Mouse (Mus musculus) heart, embryonic 16.5 days (tissue): Measurements from ENCODE around the gene Tmprss9. TPM values are rescaled to one million over a fixed set of nuclear protein-coding genes. Genes with fewer than 3 reads are reported as not detected.

Experiments
- ATAC-seq: fragments of 200-750 bp; cut with Nextera tagmentation; replicated peaks from 2 replicates; pipeline ENCODE4 v1.8.0; 2017; ENCODE audit warnings: moderate number of reproducible peaks; ENCODE audit not compliant: insufficient read depth, low FRiP score; ENCODE audit errors: extremely low read depth
- H3K27ac ChIP-seq: fragments of 300-500 bp; sonication (generic); 2 replicates; pipeline ENCODE4 v1.5.1; 2014; ENCODE audit warnings: mild to moderate bottlenecking, low read length, control low read depth, moderate library complexity
- H3K27me3 ChIP-seq: fragments of 300-500 bp; sonication (generic); 2 replicates; pipeline ENCODE4 v1.6.1; 2014; ENCODE audit warnings: low read length, mixed read lengths; ENCODE audit not compliant: control insufficient read depth, insufficient read depth
- H3K36me3 ChIP-seq: fragments of 300-500 bp; sonication (generic); 2 replicates; pipeline ENCODE4 v1.6.1; 2014; ENCODE audit not compliant: control insufficient read depth, insufficient read depth
- H3K4me1 ChIP-seq: fragments of 300-500 bp; sonication (generic); 2 replicates; pipeline ENCODE4 v1.6.1; 2014; ENCODE audit warnings: low read length, mixed read lengths; ENCODE audit not compliant: control insufficient read depth, insufficient read depth
- H3K4me2 ChIP-seq: fragments of 300-500 bp; sonication (generic); 2 replicates; pipeline ENCODE4 v1.6.1; 2014; ENCODE audit warnings: low read depth, mild to moderate bottlenecking, control low read depth, low read length
- H3K4me3 ChIP-seq: fragments of 300-500 bp; sonication (generic); 2 replicates; pipeline ENCODE4 v1.5.1; 2014; ENCODE audit warnings: mild to moderate bottlenecking, control low read depth, low read length
- H3K9ac ChIP-seq: fragments of 300-500 bp; sonication (generic); 2 replicates; pipeline ENCODE4 v1.6.1; 2014; ENCODE audit warnings: low read length, control low read depth
- H3K9me3 ChIP-seq: fragments of 300-500 bp; sonication (generic); replicated peaks from 2 replicates; pipeline ENCODE4 v1.6.1; 2016; ENCODE audit warnings: low read length; ENCODE audit not compliant: control insufficient read depth
- WGBS: fragments of 180-500 bp; shearing (Covaris S2); extraction: QIAGEN DNeasy Blood & Tissue Kit; methylation state at CpG from one replicate; pipeline ENCODE4 v1.1.7; 2014; 5-methylcytosine and 5-hydroxymethylcytosine counted together
- polyA plus RNA-seq: library from polyadenylated mRNA; unstranded; fragments of >200 nt; fragmentation: Nextera tagmentation; extraction: Ambion mirVana; gene quantifications from 2 replicates; pipeline ENCODE4 v1.2.1, GENCODE M21; 2015

The Tmprss9 gene
- polyA plus RNA-seq, 1 experiment from 2014 or later: not detected

- no peaks in the 10 kb centered on the region for H3K27me3 ChIP-seq
- WGBS: 92% methylated on average over 16 of the region's 16 CpGs
- no peaks in the 10 kb centered on the region for H3K4me1 ChIP-seq
- H3K9ac ChIP-seq: no peak overlapping the region
- no peak overlapping the region for H3K4me3 ChIP-seq
- H3K9me3 ChIP-seq: no peaks in the 10 kb centered on the region
- ATAC-seq: no peak
- H3K36me3 ChIP-seq: peaks cover 20% of the 10 kb centered on the region; the same call in 1 of the 2 replicates
- H3K27ac ChIP-seq: no peak overlapping the region
- no peak overlapping the region for H3K4me2 ChIP-seq
Observed at GRCm38 (mm10) chr10:80864446-80864845, 7.2 kb upstream of the Tmprss9 start.

- WGBS: 80% methylated on average over 3 of the region's 6 CpGs
- no peak for ATAC-seq
- H3K27ac ChIP-seq: no peak overlapping the region
- H3K4me3 ChIP-seq: no peak overlapping the region
- H3K27me3 ChIP-seq: no peaks in the 10 kb centered on the region
- no peaks in the 10 kb centered on the region for H3K9me3 ChIP-seq
- no peak overlapping the region for H3K9ac ChIP-seq
- H3K4me2 ChIP-seq: no peak overlapping the region
- peaks cover 3% of the 10 kb centered on the region; the same call in 1 of the 2 replicates for H3K36me3 ChIP-seq
- no peaks in the 10 kb centered on the region for H3K4me1 ChIP-seq
Observed at GRCm38 (mm10) chr10:80870993-80871392, 655 bp upstream of the Tmprss9 start.

GRCm38 (mm10) chr10:80874035-80874434 is 2.4 kb downstream of the Tmprss9 start:
- peaks cover 7% of the 10 kb centered on the region for H3K4me1 ChIP-seq
- no peak overlapping the region for H3K9ac ChIP-seq
- no peak overlapping the region for H3K4me2 ChIP-seq
- H3K27ac ChIP-seq: no peak overlapping the region
- no peaks in the 10 kb centered on the region for H3K36me3 ChIP-seq
- no peak for ATAC-seq
- WGBS: 77% methylated on average over 9 of the region's 9 CpGs
- H3K27me3 ChIP-seq: no peaks in the 10 kb centered on the region
- H3K4me3 ChIP-seq: no peak overlapping the region
- no peaks in the 10 kb centered on the region for H3K9me3 ChIP-seq

GRCm38 (mm10) chr10:80876028-80876427 is 4.4 kb downstream of the Tmprss9 start:
- no peak overlapping the region for H3K27ac ChIP-seq
- H3K4me1 ChIP-seq: peaks cover 7% of the 10 kb centered on the region
- H3K4me3 ChIP-seq: no peak overlapping the region
- H3K9me3 ChIP-seq: no peaks in the 10 kb centered on the region
- 26% methylated on average over 5 of the region's 5 CpGs for WGBS
- no peaks in the 10 kb centered on the region for H3K27me3 ChIP-seq
- ATAC-seq: no peak
- no peaks in the 10 kb centered on the region for H3K36me3 ChIP-seq
- no peak overlapping the region for H3K9ac ChIP-seq
- no peak overlapping the region for H3K4me2 ChIP-seq

- Histone ChIP-seq H3K4me1 (peaks cover 7% of the 10 kb centered on the region), H3K36me3 (no peaks in the 10 kb centered on the region), H3K9me3 (no peaks in the 10 kb centered on the region), H3K4me2 (no peak overlapping the region), H3K9ac (peak overlapping the region; percentile 37; the same call in 1 of the 2 replicates), H3K4me3 (no peak overlapping the region), H3K27me3 (no peaks in the 10 kb centered on the region), H3K27ac (no peak overlapping the region)
- ATAC-seq: no peak
- 31% methylated on average over 3 of the region's 3 CpGs for WGBS
Observed at GRCm38 (mm10) chr10:80876594-80876993, 4.9 kb downstream of the Tmprss9 start.

- no peak overlapping the region for H3K27ac ChIP-seq
- 7% methylated on average over 5 of the region's 5 CpGs for WGBS
- H3K4me3 ChIP-seq: no peak overlapping the region
- H3K27me3 ChIP-seq: no peaks in the 10 kb centered on the region
- no peak overlapping the region for H3K4me2 ChIP-seq
- H3K4me1 ChIP-seq: peaks cover 7% of the 10 kb centered on the region
- no peaks in the 10 kb centered on the region for H3K36me3 ChIP-seq
- no peak overlapping the region for H3K9ac ChIP-seq
- ATAC-seq: peak; percentile 42; the same call in 1 of the 2 replicates
- H3K9me3 ChIP-seq: no peaks in the 10 kb centered on the region
Observed at GRCm38 (mm10) chr10:80880131-80880641, 8.5 kb downstream of the Tmprss9 start.

GRCm38 (mm10) chr10:80880901-80881300 is 9.3 kb downstream of the Tmprss9 start:
- H3K36me3 ChIP-seq: no peaks in the 10 kb centered on the region
- H3K4me1 ChIP-seq: peaks cover 7% of the 10 kb centered on the region
- ATAC-seq: no peak

GRCm38 (mm10) chr10:80881301-80881700 is 9.7 kb downstream of the Tmprss9 start:
- Histone ChIP-seq H3K36me3 (no peaks in the 10 kb centered on the region), H3K4me1 (peaks cover 7% of the 10 kb centered on the region), H3K27me3 (no peaks in the 10 kb centered on the region), H3K27ac (no peak overlapping the region), H3K4me3 (no peak overlapping the region), H3K9ac (no peak overlapping the region), H3K4me2 (no peak overlapping the region), H3K9me3 (no peaks in the 10 kb centered on the region)
- no peak for ATAC-seq
- 25% methylated on average over 10 of the region's 10 CpGs for WGBS

More at GRCm38 (mm10) chr10:80880901-80881300, 9.3 kb downstream of the Tmprss9 start:
- Histone ChIP-seq H3K9ac (no peak overlapping the region), H3K9me3 (no peaks in the 10 kb centered on the region), H3K27me3 (no peaks in the 10 kb centered on the region), H3K4me2 (no peak overlapping the region), H3K4me3 (no peak overlapping the region), H3K27ac (no peak overlapping the region)
- WGBS: 63% methylated on average over 2 of the region's 2 CpGs

GRCm38 (mm10) chr10:80887181-80887580 is 15.5 kb downstream of the Tmprss9 start:
- Histone ChIP-seq H3K9me3 (no peaks in the 10 kb centered on the region), H3K36me3 (no peaks in the 10 kb centered on the region), H3K4me1 (peaks cover 5% of the 10 kb centered on the region), H3K4me2 (no peak overlapping the region), H3K9ac (no peak overlapping the region), H3K4me3 (no peak overlapping the region), H3K27me3 (peaks cover 23% of the 10 kb centered on the region), H3K27ac (no peak overlapping the region)
- WGBS: 30% methylated on average over 11 of the region's 11 CpGs
- peak; percentile 75; the same call in 1 of the 2 replicates for ATAC-seq
